Mouse (Mus musculus) spleen, embryonic (tissue): ENCODE measurements around the gene Slc4a8.

Experiments
- CTCF ChIA-PET: fragments of 350-600 bp; sonication (Branson Sonifier 250); formaldehyde crosslinking; loops from one replicate; lab custom pipeline; 2022; lab: Charles Lee

Slc4a8 gene

GRCm38 (mm10) chr15:100761419-100762185 lies at the start of gene Slc4a8:
TSS of gene Slc4a8 (plus strand) at chr15:100761747.
- CTCF ChIA-PET, result no interaction called here

DNA sequence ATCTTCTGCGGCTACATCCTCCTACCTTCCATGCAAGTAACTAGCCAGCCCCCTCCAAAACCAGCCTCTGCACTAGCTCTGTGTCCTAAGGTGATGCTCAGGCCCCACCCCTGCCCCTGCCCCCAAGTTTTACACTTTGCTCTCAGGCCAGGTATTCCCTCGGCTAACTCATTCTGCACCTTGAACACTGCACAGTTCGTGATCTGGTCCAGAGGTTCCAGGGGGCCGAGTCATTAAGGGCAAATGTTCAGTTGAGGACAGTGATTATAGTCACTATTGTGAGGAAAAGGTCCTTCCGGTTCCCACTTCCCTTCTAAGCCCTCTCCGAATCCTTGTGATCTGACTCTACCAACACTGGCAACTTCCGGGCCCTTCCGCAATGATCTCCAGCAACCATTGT lies 47.1 kb upstream of the Slc4a8 start:
- CTCF ChIA-PET, result no interaction called here

- CTCF ChIA-PET, result interaction anchor here (0.5 kb wide), 1 partner anchor 210 kb away, joined by 3 read pairs; no protein-coding TSS in a partner anchor
These were observed 46.1 kb upstream of the Slc4a8 start for GRCm38 (mm10) chr15:100715399-100715993.

DNA sequence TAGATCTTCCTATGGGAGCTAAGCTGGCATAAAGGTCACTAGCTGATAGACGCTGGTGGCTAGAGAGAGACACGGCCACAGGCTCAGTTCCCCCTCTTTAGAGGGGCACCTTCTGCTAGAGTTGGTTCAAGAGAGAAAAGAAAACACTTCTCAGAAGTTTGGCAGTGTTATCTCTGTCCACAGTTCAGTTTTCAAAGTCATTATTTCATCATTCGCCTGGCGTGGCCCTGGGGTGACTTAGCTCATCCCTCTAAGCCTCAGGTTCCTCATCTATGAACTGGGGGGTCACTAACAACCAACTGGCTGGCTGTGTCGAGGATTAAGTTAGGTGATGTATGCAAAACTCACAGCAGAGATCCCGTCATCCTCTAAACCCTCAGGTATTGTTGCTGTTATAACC lies 43.6 kb upstream of the Slc4a8 start:
- CTCF ChIA-PET, result interaction anchor here (1.3 kb wide), 1 partner anchor 180 kb away, joined by 4 read pairs; no protein-coding TSS in a partner anchor

DNA sequence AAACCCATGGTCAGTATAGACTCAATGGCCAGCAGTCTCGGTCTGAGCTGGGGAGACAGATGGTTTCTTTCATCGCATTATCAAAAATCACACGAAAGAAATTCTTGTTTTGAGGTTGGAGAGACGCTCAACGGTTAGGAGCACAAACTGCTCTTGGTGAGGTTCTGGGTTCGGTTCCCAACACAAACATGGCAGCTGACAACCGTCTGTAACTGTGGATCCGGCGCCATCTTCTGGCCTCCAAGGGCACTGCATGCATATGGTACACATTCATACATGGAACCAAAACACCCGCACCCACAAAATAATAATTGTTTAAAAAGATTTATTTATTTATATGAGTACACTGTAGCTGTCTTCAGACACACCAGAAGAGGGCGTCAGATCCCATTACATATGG lies 43.0 kb upstream of the Slc4a8 start:
- CTCF ChIA-PET, result interaction anchor here (1.3 kb wide), 1 partner anchor 181 kb away, joined by 4 read pairs; no protein-coding TSS in a partner anchor

GRCm38 (mm10) chr15:100719217-100719616 lies 42.3 kb upstream of the Slc4a8 start:
- CTCF ChIA-PET, result interaction anchor here (0.6 to 1.3 kb wide), 2 partner anchors 11 to 181 kb away, joined by 4 read pairs; no protein-coding TSS in a partner anchor

- CTCF ChIA-PET, result no interaction called here
These were observed 41.5 kb upstream of the Slc4a8 start for GRCm38 (mm10) chr15:100720066-100720465.

DNA sequence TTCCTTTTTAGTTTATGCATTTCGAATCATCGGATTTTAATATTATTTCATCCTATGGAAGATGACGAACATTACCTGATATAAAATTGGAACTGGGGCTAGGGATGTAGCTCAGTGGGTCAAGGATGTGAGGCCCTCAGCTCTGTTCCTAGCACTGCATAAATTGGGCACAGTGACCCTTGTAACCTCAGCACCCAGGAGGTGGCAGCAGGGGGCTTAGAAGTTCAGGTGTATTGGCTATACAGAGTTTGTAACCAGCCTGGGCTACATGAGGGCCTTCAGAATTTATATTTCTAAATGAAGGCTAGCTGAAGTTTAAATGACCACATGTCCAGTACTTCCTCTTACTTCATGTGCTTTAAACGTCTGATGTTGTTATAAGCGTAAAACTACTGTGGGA lies 40.1 kb upstream of the Slc4a8 start:
- CTCF ChIA-PET, result interaction anchor here (1.0 kb wide), 1 partner anchor 16 kb away, joined by 3 read pairs; no protein-coding TSS in a partner anchor

DNA sequence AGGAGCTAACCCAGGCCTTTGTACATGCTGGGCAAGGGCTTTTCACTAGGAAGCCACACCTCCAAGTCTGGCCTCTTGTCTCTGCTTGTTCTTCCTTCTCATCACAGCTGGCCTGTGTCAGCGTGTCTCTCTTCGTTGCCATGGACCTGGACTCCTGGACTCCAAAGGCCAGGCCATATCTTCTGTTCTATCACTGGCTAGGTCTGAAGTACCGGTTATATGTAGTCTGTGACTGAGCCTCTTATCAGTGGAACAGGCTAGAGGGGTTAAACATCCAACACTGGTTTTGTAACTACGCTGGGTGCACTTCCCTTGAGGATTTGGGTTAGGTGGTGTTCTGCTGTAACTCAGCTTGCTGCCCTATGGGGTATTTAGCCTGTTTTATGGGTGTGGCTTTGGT lies 39.5 kb upstream of the Slc4a8 start:
- CTCF ChIA-PET, result interaction anchor here (1.0 kb wide), 1 partner anchor 15 kb away, joined by 3 read pairs; no protein-coding TSS in a partner anchor

GRCm38 (mm10) chr15:100722564-100722963 lies 39.0 kb upstream of the Slc4a8 start:
- CTCF ChIA-PET, result no interaction called here

- CTCF ChIA-PET, result interaction anchor here (1.0 kb wide), 1 partner anchor 40 kb away, joined by 3 read pairs; no protein-coding TSS in a partner anchor
These were observed 38.0 kb upstream of the Slc4a8 start for GRCm38 (mm10) chr15:100723505-100723904.

- CTCF ChIA-PET, result interaction anchor here (0.7 kb wide), 1 partner anchor 86 kb away, joined by 8 read pairs; no protein-coding TSS in a partner anchor
These were observed 34.8 kb upstream of the Slc4a8 start for GRCm38 (mm10) chr15:100726721-100727120.

- CTCF ChIA-PET, result no interaction called here
These were observed 33.7 kb upstream of the Slc4a8 start for GRCm38 (mm10) chr15:100727834-100728233.

DNA sequence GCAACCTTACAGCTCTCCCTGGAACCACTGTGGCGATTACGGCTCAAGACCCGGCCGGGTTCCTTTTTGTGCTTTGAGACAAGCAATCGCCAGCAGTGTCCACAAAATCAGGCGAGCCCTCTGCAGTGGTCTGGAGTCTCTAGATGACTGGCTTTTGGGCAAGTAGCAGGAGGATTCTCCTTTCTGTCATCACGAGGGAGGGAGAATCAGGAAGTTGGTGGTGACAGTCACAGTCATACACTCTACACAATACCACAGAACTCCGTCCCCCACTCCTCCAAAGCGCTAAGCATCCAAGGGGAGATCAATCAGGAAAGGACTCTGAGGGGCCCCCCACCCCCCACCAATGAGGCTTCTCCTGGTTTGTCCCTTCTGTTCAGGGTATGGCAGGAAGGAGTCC lies 33.0 kb upstream of the Slc4a8 start:
- CTCF ChIA-PET, result interaction anchor here (0.6 to 0.9 kb wide), 4 partner anchors 22 to 51 kb away, joined by 3 to 9 read pairs (median 8); no protein-coding TSS in a partner anchor

GRCm38 (mm10) chr15:100729281-100729985 lies 32.1 kb upstream of the Slc4a8 start, which contains the start of gene Galnt6:
TSS of gene Galnt6 (minus strand) at chr15:100729376.
- CTCF ChIA-PET, result interaction anchor here (0.6 kb wide), 1 partner anchor 51 kb away, joined by 9 read pairs; no protein-coding TSS in a partner anchor

DNA sequence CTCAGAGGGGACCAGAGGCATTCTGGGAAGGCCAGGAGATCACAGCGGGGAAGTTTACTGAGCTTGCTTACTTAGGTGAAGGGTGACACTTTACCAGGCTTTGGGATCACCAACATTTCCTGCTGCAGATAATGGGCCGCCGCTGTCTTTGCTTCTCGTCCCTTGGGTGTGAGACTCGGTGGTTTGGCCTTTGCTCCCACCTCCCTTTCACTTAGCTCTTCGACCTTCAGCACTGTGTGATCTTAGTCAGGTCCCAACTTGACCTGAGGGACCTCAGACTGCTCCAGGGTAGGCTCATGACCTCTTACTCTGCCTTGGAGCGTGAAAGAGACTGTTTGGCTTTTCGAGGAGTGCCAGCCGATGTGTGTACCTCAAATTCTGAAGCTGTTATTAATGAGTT lies 30.5 kb upstream of the Slc4a8 start:
- CTCF ChIA-PET, result interaction anchor here (0.6 kb wide), 1 partner anchor 112 kb away, joined by 9 read pairs; no protein-coding TSS in a partner anchor

DNA sequence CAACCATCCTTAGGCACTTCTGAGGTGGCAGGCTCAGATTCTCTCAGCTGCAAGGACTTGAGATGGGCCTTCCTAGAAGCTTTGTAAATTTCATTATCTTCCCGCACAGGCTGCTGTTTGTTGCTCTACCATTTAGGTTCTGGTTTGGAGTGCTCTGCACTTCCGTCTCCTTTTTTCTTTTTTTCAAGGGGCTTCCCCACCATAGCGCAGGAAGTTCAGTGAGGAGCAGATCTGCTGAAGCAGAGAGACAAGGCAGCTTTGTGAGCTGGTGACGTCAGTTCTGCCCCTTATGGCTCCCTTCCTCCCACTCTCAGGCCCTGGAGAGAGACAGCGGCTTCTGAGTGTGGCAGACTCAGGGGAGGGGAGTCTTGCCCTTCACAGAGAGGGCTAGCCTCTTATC lies 29.0 kb upstream of the Slc4a8 start:
- CTCF ChIA-PET, result no interaction called here

DNA sequence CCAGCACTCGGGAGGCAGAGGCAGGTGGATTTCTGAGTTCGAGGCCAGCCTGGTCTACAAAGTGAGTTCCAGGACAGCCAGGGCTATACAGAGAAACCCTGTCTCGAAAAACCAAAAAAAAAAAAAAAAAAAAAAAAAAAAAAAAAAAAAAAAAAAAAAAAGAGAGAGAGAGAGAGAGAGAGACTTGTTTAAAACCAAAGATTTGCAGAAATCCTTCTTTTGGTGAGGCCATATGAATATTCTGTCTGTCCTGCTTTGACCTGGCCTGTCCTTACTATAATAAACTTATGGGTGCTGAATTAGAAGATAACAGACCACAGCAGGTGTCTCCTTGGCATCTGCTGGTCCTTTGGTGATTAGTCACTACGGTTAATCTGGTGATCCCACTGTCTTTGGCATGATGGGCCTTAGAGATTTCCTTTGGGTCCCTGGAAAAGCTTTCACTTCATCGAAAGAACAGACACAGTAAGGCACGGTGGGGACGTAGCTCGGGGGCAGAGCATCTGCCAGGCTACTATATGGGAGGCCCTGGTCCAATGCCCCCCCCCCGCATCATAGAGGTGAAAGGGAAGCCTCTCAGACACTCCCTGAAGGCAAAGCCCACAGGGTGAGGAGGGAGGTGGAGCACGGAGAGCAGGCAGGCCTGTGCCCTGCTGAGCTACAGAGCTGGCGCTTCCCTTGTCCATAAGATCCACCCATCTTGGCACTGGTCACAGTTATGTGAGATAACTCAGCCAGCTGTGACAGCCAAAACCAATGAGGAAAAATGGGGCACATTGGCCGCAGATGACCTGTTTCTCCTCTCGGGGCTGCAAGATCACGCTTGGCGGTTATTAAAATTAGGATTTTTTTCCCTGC lies 26.2 kb upstream of the Slc4a8 start:
- CTCF ChIA-PET, result interaction anchor here (0.6 kb wide), 1 partner anchor 408 kb away, joined by 7 read pairs; no protein-coding TSS in a partner anchor

DNA sequence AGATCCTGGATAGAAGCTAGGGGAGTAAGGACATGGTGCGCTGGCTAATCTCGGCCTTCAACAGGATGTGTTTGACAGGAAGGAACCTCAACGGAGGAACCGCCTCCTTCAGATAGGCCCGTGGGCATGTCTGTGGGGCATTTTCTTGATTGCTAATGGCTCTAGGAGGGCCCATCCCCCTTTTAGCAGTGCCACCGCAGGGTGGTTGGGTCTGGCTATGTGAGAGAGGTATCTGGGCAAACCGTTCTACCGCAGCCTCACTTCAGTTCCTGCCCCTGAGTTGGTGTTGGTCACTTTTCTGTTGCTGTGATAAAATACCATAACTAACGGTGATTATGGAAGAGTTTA lies 25.6 kb upstream of the Slc4a8 start:
- CTCF ChIA-PET, result no interaction called here

GRCm38 (mm10) chr15:100737667-100738066 lies 23.9 kb upstream of the Slc4a8 start:
- CTCF ChIA-PET, result interaction anchor here (1.0 to 1.3 kb wide), 2 partner anchors 16 to 20 kb away, joined by 3 to 4 read pairs; no protein-coding TSS in a partner anchor
